Mouse (Mus musculus) heart, embryonic 10.5 days (tissue): ENCODE data around the gene Pparg. TPM values are rescaled to one million over a fixed set of nuclear protein-coding genes. Genes with fewer than 3 reads are reported as not detected.

Experiments
- DNase-seq: peaks from one replicate; pipeline ENCODE4 v3.0.0-alpha.2; 2017; ENCODE audit warnings: low spot score
- H3K27ac ChIP-seq: fragments of 300-500 bp; sonication (generic); 2 replicates; pipeline ENCODE4 v1.5.1; 2016; ENCODE audit warnings: mild to moderate bottlenecking
- H3K27me3 ChIP-seq: fragments of 300-500 bp; sonication (generic); 2 replicates; pipeline ENCODE4 v1.6.1; 2016; ENCODE audit warnings: mild to moderate bottlenecking; ENCODE audit not compliant: poor library complexity, insufficient read depth, severe bottlenecking
- H3K36me3 ChIP-seq: fragments of 300-500 bp; sonication (generic); 2 replicates; pipeline ENCODE4 v1.6.1; 2016; ENCODE audit warnings: mild to moderate bottlenecking, moderate library complexity
- H3K4me1 ChIP-seq: fragments of 300-500 bp; sonication (generic); 2 replicates; pipeline ENCODE4 v1.6.1; 2016; ENCODE audit warnings: mild to moderate bottlenecking
- H3K4me3 ChIP-seq: fragments of 300-500 bp; sonication (generic); 2 replicates; pipeline ENCODE4 v1.5.1; 2016; ENCODE audit warnings: mild to moderate bottlenecking, moderate library complexity
- H3K9me3 ChIP-seq: fragments of 300-500 bp; sonication (generic); 2 replicates; pipeline ENCODE4 v1.6.1; 2016; ENCODE audit warnings: mild to moderate bottlenecking, moderate library complexity
- WGBS: fragments of 180-500 bp; shearing (Covaris S2); methylation state at CpG from one replicate; pipeline ENCODE4 v1.1.7; 2016; 5-methylcytosine and 5-hydroxymethylcytosine counted together
- polyA plus RNA-seq: library from polyadenylated mRNA; unstranded; fragments of >200 nt; fragmentation: Nextera tagmentation; extraction: Ambion mirVana; gene quantifications from 2 replicates; pipeline ENCODE4 v1.2.1, GENCODE M21; 2016

Gene Pparg
- polyA plus RNA-seq, 1 experiment from 2014 or later, result 0.88 TPM

- Histone ChIP-seq H3K36me3 (no peaks in the 10 kb centered on the region), H3K4me3 (no peak overlapping the region), H3K27ac (no peak overlapping the region), H3K4me1 (no peaks in the 10 kb centered on the region), H3K9me3 (no peaks in the 10 kb centered on the region), H3K27me3 (no peaks in the 10 kb centered on the region)
- 69% methylated on average over 1 of the region's 1 CpGs for WGBS
- DNase-seq, result no peak
Observed at GRCm38 (mm10) chr6:115434054-115434453, 73.3 kb downstream of the Pparg start.

GRCm38 (mm10) chr6:115434816-115435215 lies 74.1 kb downstream of the Pparg start:
- Histone ChIP-seq H3K4me3 (no peak overlapping the region), H3K9me3 (no peaks in the 10 kb centered on the region), H3K27me3 (no peaks in the 10 kb centered on the region), H3K27ac (no peak overlapping the region), H3K4me1 (no peaks in the 10 kb centered on the region), H3K36me3 (no peaks in the 10 kb centered on the region)
- DNase-seq, result no peak
- WGBS, result 73% methylated on average over 2 of the region's 2 CpGs

- Histone ChIP-seq H3K36me3 (no peaks in the 10 kb centered on the region), H3K4me3 (no peak overlapping the region), H3K9me3 (no peaks in the 10 kb centered on the region), H3K27me3 (no peaks in the 10 kb centered on the region), H3K4me1 (no peaks in the 10 kb centered on the region), H3K27ac (no peak overlapping the region)
- 57% methylated on average over 5 of the region's 5 CpGs for WGBS
- no peak for DNase-seq
Observed at GRCm38 (mm10) chr6:115440231-115441006, 79.7 kb downstream of the Pparg start.

GRCm38 (mm10) chr6:115452501-115452900 lies 91.8 kb downstream of the Pparg start:
- no peak for DNase-seq
- H3K9me3 ChIP-seq, result no peaks in the 10 kb centered on the region
- no peaks in the 10 kb centered on the region for H3K4me1 ChIP-seq
- H3K27me3 ChIP-seq, result no peaks in the 10 kb centered on the region
- H3K4me3 ChIP-seq, result no peak overlapping the region
- no peak overlapping the region for H3K27ac ChIP-seq
- WGBS, result 63% methylated on average over 1 of the region's 1 CpGs
- no peaks in the 10 kb centered on the region for H3K36me3 ChIP-seq

GRCm38 (mm10) chr6:115462743-115463337 lies 102.1 kb downstream of the Pparg start:
- Histone ChIP-seq H3K36me3 (no peaks in the 10 kb centered on the region), H3K27ac (no peak overlapping the region), H3K27me3 (no peaks in the 10 kb centered on the region), H3K4me1 (no peaks in the 10 kb centered on the region), H3K9me3 (no peaks in the 10 kb centered on the region), H3K4me3 (no peak overlapping the region)
- WGBS, result 68% methylated on average over 16 of the region's 16 CpGs
- DNase-seq, result no peak

- no peak overlapping the region for H3K27ac ChIP-seq
- DNase-seq, result no peak
- WGBS, result 71% methylated on average over 2 of the region's 2 CpGs
Observed at GRCm38 (mm10) chr6:115463338-115463737, 102.6 kb downstream of the Pparg start.

GRCm38 (mm10) chr6:115464661-115465060 lies 103.9 kb downstream of the Pparg start:
- 34% methylated on average over 3 of the region's 3 CpGs for WGBS

More at GRCm38 (mm10) chr6:115463338-115463737, 102.6 kb downstream of the Pparg start:
- H3K4me3 ChIP-seq, result no peak overlapping the region
- no peaks in the 10 kb centered on the region for H3K27me3 ChIP-seq
- H3K4me1 ChIP-seq, result no peaks in the 10 kb centered on the region
- no peaks in the 10 kb centered on the region for H3K9me3 ChIP-seq
- no peaks in the 10 kb centered on the region for H3K36me3 ChIP-seq

GRCm38 (mm10) chr6:115465463-115465862 lies 104.7 kb downstream of the Pparg start:
- DNase-seq, result no peak
- H3K4me3 ChIP-seq, result no peak overlapping the region
- 93% methylated on average over 2 of the region's 2 CpGs for WGBS
- H3K9me3 ChIP-seq, result no peaks in the 10 kb centered on the region
- no peak overlapping the region for H3K27ac ChIP-seq
- H3K27me3 ChIP-seq, result no peaks in the 10 kb centered on the region
- H3K36me3 ChIP-seq, result no peaks in the 10 kb centered on the region
- no peaks in the 10 kb centered on the region for H3K4me1 ChIP-seq

More at GRCm38 (mm10) chr6:115464661-115465060, 103.9 kb downstream of the Pparg start:
- H3K4me1 ChIP-seq, result no peaks in the 10 kb centered on the region
- no peaks in the 10 kb centered on the region for H3K9me3 ChIP-seq
- no peaks in the 10 kb centered on the region for H3K36me3 ChIP-seq
- no peak overlapping the region for H3K4me3 ChIP-seq
- no peaks in the 10 kb centered on the region for H3K27me3 ChIP-seq
- no peak overlapping the region for H3K27ac ChIP-seq
- DNase-seq, result no peak

- Histone ChIP-seq H3K4me1 (no peaks in the 10 kb centered on the region), H3K4me3 (no peak overlapping the region), H3K9me3 (no peaks in the 10 kb centered on the region), H3K27me3 (no peaks in the 10 kb centered on the region), H3K36me3 (no peaks in the 10 kb centered on the region), H3K27ac (no peak overlapping the region)
- no peak for DNase-seq
- WGBS, result 25% methylated on average over 4 of the region's 4 CpGs
Observed at GRCm38 (mm10) chr6:115465876-115466275, 105.1 kb downstream of the Pparg start.

- WGBS, result 62% methylated on average over 3 of the region's 3 CpGs
- Histone ChIP-seq H3K4me1 (no peaks in the 10 kb centered on the region), H3K36me3 (no peaks in the 10 kb centered on the region), H3K27ac (no peak overlapping the region), H3K9me3 (no peaks in the 10 kb centered on the region), H3K27me3 (no peaks in the 10 kb centered on the region), H3K4me3 (no peak overlapping the region)
- DNase-seq, result no peak
Observed at GRCm38 (mm10) chr6:115466601-115467000, 105.8 kb downstream of the Pparg start.

- no peaks in the 10 kb centered on the region for H3K9me3 ChIP-seq
- H3K27ac ChIP-seq, result no peak overlapping the region
- no peaks in the 10 kb centered on the region for H3K27me3 ChIP-seq
- 50% methylated on average over 3 of the region's 3 CpGs for WGBS
- no peak overlapping the region for H3K4me3 ChIP-seq
- no peak for DNase-seq
- no peaks in the 10 kb centered on the region for H3K36me3 ChIP-seq
- H3K4me1 ChIP-seq, result no peaks in the 10 kb centered on the region
Observed at GRCm38 (mm10) chr6:115469666-115470581, 109.2 kb downstream of the Pparg start.

- no peak overlapping the region for H3K27ac ChIP-seq
- DNase-seq, result no peak
- H3K4me3 ChIP-seq, result no peak overlapping the region
Observed at GRCm38 (mm10) chr6:115471956-115472355, 111.2 kb downstream of the Pparg start.

More at GRCm38 (mm10) chr6:115471956-115472355, 111.2 kb downstream of the Pparg start:
- Histone ChIP-seq H3K27me3 (no peaks in the 10 kb centered on the region), H3K9me3 (no peaks in the 10 kb centered on the region), H3K4me1 (peaks cover 3% of the 10 kb centered on the region), H3K36me3 (no peaks in the 10 kb centered on the region)
